Mouse (Mus musculus): ENCODE measurements around the gene Ccm2.

Gene Ccm2

DNA sequence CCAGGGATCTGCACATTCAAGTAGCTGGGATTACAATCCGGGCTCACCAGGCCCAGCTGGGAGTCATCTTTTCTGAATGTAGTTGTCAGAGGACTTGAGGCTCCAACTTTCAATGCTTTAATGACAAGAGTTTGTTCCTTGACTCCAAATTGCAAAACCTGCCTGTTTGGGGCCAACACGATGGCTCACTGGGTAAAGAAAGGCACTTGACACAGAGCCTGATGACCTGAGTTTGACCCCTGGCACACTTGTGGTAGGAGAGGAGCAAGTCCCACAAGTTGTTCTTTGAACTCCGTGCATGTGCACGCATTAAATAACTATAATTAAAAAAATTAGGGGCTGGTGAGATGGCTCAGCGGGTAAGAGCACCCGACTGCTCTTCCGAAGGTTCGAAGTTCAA, 16.7 kb upstream of the Ccm2 start:
- no peak for DNase-seq (ENCODE audit: low read depth)

GRCm38 (mm10) chr11:6530746-6531145, 15.9 kb upstream of the Ccm2 start:
- no peak for DNase-seq (ENCODE audit: low read depth)

DNA sequence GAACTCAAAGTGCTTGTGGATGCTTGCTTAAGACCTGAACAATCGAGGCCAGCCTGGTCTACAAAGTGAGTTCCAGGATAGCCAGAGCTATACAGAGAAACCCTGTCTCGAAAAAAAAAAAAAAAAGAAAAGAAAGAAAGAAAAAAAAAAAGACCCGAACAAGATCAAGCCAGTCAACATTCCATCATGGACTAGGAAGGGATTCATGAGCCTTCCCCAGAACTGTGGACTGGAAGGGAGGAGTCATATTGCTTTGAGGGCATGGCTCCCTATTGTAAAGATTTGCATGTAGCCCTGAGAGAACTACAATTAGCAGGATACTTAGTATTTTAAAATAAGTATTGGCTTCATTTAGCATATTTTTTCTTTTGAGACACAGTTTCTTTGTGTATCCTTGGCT, 2.0 kb upstream of the Ccm2 start:
- no peak for DNase-seq (ENCODE audit: low read depth)

GRCm38 (mm10) chr11:6545186-6545856, 1.4 kb upstream of the Ccm2 start:
- DNase-seq (ENCODE audit: low read depth): no peak

GRCm38 (mm10) chr11:6545857-6546192, 862 bp upstream of the Ccm2 start:
- DNase-seq (ENCODE audit: low read depth): no peak

DNA sequence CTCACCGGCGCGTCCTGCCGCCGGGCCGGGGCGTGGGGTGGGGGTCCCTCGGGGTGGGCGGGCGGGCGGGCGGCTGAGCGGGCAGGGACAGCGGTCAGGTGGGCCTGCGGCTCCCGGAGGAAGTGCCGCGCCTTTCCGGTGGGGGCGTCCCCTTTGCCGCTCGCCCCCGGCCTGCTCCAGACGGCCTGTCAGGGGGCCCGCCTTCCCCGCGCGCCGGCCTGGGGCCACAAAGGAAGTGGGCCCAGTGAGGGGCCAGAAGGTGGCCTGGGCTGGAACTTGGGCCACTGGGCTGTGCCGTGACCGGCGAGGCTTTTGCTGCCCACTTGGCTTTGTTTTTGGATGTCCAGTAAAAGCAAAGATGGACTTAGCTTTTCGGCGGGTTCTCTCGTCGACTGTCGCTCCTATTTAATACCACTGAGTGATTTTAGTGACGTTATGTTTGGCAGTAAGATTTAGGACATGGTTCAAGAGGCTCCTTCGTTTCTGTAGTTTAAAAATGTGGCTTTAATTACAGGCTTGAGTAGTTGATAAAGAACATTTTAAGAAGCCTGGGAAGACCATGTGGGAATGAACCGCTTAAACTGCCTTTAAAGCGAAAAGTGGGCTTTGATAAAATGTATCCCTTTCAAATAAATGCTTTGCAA, 472 bp downstream of the Ccm2 start:
- DNase-seq (ENCODE audit: low read depth): peak; percentile 63

GRCm38 (mm10) chr11:6547696-6548325, 1.1 kb downstream of the Ccm2 start:
- DNase-seq (ENCODE audit: low read depth): no peak

- no peak for DNase-seq (ENCODE audit: low read depth)
Measured at GRCm38 (mm10) chr11:6549770-6550169, 3.1 kb downstream of the Ccm2 start.

DNA sequence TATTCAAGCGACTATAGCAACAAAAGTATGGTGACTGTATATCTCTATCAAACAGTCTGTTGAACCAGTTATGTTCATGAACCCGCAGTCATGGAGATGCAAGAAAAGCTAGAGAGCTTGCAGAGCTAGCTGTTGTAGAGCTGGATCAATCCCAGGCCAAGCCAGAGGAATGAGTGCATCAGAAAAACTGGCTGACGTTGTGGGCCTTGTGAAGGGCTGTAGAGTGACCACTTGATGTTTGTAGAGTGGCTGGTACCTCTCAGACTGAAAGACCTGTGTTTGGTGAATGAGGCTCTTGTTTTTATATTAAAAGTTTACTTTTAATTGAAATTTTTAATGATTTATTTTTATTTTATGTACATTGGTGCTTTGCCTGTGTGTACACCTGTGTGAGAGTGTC, 3.5 kb downstream of the Ccm2 start:
- DNase-seq (ENCODE audit: low read depth): no peak

GRCm38 (mm10) chr11:6558234-6558633, 11.5 kb downstream of the Ccm2 start:
- DNase-seq (ENCODE audit: low read depth): peak; percentile 26

GRCm38 (mm10) chr11:6559996-6560395, 13.3 kb downstream of the Ccm2 start:
- DNase-seq (ENCODE audit: low read depth): no peak

GRCm38 (mm10) chr11:6560655-6561360, 14.1 kb downstream of the Ccm2 start:
- DNase-seq (ENCODE audit: low read depth): no peak

GRCm38 (mm10) chr11:6561474-6561873, 14.8 kb downstream of the Ccm2 start:
- DNase-seq (ENCODE audit: low read depth): no peak

DNA sequence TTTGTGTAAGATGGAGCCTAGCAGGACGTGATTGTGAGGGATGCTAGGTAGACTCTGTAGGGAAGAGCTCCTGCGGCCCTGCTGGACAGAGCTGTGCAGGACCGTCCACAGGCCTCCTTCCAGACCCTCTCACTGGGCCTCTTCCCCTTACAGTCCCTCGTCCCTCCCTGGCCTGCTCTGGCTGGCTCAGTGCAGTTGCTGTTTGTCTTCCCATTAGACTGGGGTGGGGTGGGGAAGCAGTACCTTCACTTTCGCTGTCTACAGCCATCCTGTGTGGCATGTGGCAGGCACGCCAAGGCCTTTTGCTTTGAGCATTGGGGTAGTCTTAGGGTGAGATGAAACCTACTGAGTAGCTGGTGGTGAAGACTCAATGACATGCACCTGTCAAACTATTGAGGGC, 15.7 kb downstream of the Ccm2 start:
- no peak for DNase-seq (ENCODE audit: low read depth)

DNA sequence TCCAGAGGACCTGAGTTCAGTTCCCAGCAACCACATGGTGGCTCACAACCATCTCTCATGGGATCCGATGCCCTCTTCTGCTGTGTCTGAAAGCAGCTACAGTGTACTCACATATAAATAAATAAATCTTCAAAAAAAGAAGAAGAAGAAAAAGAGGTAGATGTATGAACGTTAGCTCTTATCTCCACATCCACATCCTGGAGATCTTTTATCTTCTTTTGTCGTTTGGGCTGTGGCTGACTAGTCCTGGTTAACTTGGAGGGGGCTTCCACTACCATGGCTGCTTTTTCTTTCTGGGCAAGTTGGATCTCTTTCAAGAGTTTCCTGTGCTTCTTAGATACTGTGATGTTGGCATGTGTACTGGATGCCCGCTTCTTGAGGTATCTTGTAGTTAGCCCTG, 16.5 kb downstream of the Ccm2 start:
- no peak for DNase-seq (ENCODE audit: low read depth)

DNA sequence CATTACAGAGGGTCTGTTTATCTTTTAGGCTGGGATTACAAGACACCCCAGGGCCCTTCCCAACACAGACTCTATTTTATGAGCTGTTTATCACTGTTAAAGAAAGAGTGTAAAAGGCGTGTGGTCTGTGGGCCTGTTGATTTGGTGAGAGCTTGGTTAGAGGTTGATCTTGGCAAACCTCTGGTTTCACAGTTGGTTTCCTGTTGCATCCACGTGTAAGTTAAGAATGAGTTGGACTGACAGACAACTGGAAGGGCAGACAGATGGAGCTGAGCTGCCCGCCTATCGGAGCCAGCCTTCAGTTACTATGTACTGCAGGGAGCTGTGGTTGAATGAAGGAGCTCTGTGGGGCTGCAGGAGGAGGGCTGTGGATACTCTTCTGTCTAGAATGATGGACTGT, 19.8 kb downstream of the Ccm2 start:
- no peak for DNase-seq (ENCODE audit: low read depth)

- no peak for DNase-seq (ENCODE audit: low read depth)
Measured at GRCm38 (mm10) chr11:6567951-6568350, 21.3 kb downstream of the Ccm2 start.

DNA sequence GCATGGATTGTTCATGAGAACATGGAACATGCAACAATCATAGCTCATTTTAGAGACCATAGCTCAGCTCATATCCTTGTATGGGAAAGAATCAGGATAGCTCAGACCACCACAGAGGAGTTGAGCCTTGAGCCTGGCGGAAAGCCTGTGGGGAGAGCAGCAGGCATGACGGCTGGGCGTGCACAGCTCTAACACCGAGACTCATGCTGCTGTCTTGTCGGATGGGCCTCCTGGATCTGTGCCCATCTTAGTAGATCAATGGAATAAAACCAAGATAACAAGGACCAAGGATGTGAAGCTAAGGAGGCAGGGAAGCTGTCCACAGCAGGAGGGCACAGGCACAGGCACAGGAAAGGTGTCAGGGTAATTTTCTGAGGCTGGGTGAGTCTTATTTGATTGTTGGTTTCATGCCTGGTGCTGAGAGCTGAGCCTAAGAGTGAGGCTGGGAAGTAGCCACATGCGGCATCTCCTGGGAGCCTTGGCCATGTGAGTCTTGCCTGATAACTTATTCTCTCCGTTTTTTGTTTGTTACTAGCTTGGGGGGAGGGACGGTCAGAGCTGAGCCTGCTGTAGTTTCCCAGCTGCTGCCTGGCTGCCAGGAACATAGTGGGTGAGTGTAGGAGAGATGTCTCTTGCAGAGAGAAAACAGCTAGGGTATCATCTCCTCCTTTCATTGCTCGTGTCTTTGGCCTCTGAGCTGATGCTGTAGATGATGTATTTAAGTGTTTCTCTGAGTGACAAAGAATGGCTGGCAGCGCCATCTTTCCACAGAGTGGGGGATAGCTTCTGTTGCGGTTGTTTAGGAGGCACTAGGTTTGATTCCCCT, 22.1 kb downstream of the Ccm2 start:
- DNase-seq (ENCODE audit: low read depth): peak; percentile 43

DNA sequence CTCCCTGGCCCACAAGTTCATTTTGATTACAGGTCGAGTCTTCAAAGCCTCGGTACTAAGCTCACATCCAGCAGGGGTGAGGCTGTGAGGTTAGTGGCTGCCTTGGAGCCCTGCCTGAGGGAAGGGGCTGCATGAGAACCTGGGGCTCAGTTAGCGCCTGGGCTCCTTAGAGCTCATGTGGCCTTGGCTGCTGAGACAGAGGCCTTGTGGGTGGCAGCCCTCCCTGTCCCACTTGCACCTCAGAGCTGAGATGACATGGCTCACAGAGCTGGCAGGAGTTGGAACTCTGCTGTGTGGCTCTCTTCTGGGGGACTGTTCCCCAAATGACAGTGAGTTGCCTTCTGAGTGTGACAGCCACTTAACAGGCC, 22.7 kb downstream of the Ccm2 start:
- DNase-seq (ENCODE audit: low read depth): no peak

DNA sequence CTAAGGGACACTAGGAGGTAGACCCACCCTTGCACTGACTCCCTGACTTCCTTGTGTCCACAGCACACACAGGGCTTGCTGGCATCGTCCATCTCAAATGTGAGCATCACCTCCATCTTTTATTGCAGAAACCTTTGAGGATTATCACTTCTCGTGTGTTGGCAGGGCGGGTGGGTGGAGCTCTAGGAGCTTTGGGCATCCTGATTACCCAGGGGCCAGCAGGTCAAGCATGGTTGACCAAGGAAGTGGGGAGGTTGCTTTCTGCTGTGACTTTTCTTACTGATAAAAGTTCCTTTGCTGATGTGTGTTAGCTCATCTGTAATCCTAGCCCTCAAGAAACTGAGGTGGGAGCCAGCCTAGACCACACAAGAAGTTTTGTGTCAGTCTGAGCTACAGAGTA, 29.5 kb downstream of the Ccm2 start:
- no peak for DNase-seq (ENCODE audit: low read depth)

DNA sequence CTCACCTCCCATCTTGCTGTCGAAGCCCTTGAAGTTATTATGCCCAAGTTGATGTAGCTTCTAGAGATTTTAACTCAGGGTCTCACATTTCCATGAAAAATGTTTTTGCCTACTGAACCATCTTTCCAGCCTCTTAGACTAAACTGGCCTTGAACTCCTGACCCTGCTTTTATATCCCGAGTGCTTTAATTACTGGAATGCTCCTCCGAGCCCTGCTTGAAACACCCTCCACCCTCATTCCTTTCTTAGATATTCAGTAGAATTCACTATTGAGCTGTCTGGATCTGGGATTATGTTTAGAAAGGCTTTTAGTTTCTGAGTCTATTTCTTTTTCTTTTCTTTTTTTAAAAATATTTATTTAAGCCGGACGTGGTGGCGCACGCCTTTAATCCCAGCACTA, 32.7 kb downstream of the Ccm2 start:
- DNase-seq (ENCODE audit: low read depth): no peak

- no peak for DNase-seq (ENCODE audit: low read depth)
Measured at GRCm38 (mm10) chr11:6580065-6580750, 33.5 kb downstream of the Ccm2 start.

All from NIH3T3 (cell line).